Mouse (Mus musculus) heart, embryonic 16.5 days (tissue): Measurements from ENCODE around the gene Ppfibp1. TPM values are rescaled to one million over a fixed set of nuclear protein-coding genes. Genes with fewer than 3 reads are reported as not detected.

Experiments used
- ATAC-seq: fragments of 200-750 bp; cut with Nextera tagmentation; replicated peaks from 2 replicates; pipeline ENCODE4 v1.8.0; 2017; ENCODE audit warnings: moderate number of reproducible peaks; ENCODE audit not compliant: insufficient read depth, low FRiP score; ENCODE audit errors: extremely low read depth
- H3K27ac ChIP-seq: fragments of 300-500 bp; sonication (generic); 2 replicates; pipeline ENCODE4 v1.5.1; 2014; ENCODE audit warnings: mild to moderate bottlenecking, low read length, control low read depth, moderate library complexity
- H3K27me3 ChIP-seq: fragments of 300-500 bp; sonication (generic); 2 replicates; pipeline ENCODE4 v1.6.1; 2014; ENCODE audit warnings: low read length, mixed read lengths; ENCODE audit not compliant: control insufficient read depth, insufficient read depth
- H3K36me3 ChIP-seq: fragments of 300-500 bp; sonication (generic); 2 replicates; pipeline ENCODE4 v1.6.1; 2014; ENCODE audit not compliant: control insufficient read depth, insufficient read depth
- H3K4me1 ChIP-seq: fragments of 300-500 bp; sonication (generic); 2 replicates; pipeline ENCODE4 v1.6.1; 2014; ENCODE audit warnings: low read length, mixed read lengths; ENCODE audit not compliant: control insufficient read depth, insufficient read depth
- H3K4me2 ChIP-seq: fragments of 300-500 bp; sonication (generic); 2 replicates; pipeline ENCODE4 v1.6.1; 2014; ENCODE audit warnings: low read depth, mild to moderate bottlenecking, control low read depth, low read length
- H3K4me3 ChIP-seq: fragments of 300-500 bp; sonication (generic); 2 replicates; pipeline ENCODE4 v1.5.1; 2014; ENCODE audit warnings: mild to moderate bottlenecking, control low read depth, low read length
- H3K9ac ChIP-seq: fragments of 300-500 bp; sonication (generic); 2 replicates; pipeline ENCODE4 v1.6.1; 2014; ENCODE audit warnings: low read length, control low read depth
- H3K9me3 ChIP-seq: fragments of 300-500 bp; sonication (generic); replicated peaks from 2 replicates; pipeline ENCODE4 v1.6.1; 2016; ENCODE audit warnings: low read length; ENCODE audit not compliant: control insufficient read depth
- WGBS: fragments of 180-500 bp; shearing (Covaris S2); extraction: QIAGEN DNeasy Blood & Tissue Kit; methylation state at CpG from one replicate; pipeline ENCODE4 v1.1.7; 2014; 5-methylcytosine and 5-hydroxymethylcytosine counted together
- polyA plus RNA-seq: library from polyadenylated mRNA; unstranded; fragments of >200 nt; fragmentation: Nextera tagmentation; extraction: Ambion mirVana; gene quantifications from 2 replicates; pipeline ENCODE4 v1.2.1, GENCODE M21; 2015

Gene Ppfibp1
- polyA plus RNA-seq, 1 experiment from 2014 or later, result 49.8 TPM

GRCm38 (mm10) chr6:146906000-146906786, 17.9 kb downstream of the Ppfibp1 start:
- no peak overlapping the region for H3K9ac ChIP-seq
- H3K27me3 ChIP-seq, result no peaks in the 10 kb centered on the region
- H3K4me2 ChIP-seq, result no peak overlapping the region
- peaks cover 26% of the 10 kb centered on the region for H3K4me1 ChIP-seq
- ATAC-seq, result no peak
- 77% methylated on average over 3 of the region's 3 CpGs for WGBS
- H3K36me3 ChIP-seq, result no peaks in the 10 kb centered on the region
- H3K9me3 ChIP-seq, result no peaks in the 10 kb centered on the region
- no peak overlapping the region for H3K27ac ChIP-seq
- no peak overlapping the region for H3K4me3 ChIP-seq

- Histone ChIP-seq H3K4me1 (peaks cover 34% of the 10 kb centered on the region), H3K9ac (no peak overlapping the region), H3K36me3 (no peaks in the 10 kb centered on the region), H3K4me2 (no peak overlapping the region), H3K27ac (no peak overlapping the region), H3K9me3 (no peaks in the 10 kb centered on the region), H3K4me3 (no peak overlapping the region), H3K27me3 (no peaks in the 10 kb centered on the region)
- WGBS, result 54% methylated on average over 5 of the region's 5 CpGs
- no peak for ATAC-seq
These were observed 18.9 kb downstream of the Ppfibp1 start for GRCm38 (mm10) chr6:146907061-146907794.

GRCm38 (mm10) chr6:146907795-146908190, 19.5 kb downstream of the Ppfibp1 start:
- Histone ChIP-seq H3K36me3 (no peaks in the 10 kb centered on the region), H3K4me1 (peaks cover 40% of the 10 kb centered on the region), H3K9ac (no peak overlapping the region), H3K4me2 (no peak overlapping the region), H3K27ac (no peak overlapping the region), H3K9me3 (no peaks in the 10 kb centered on the region), H3K27me3 (no peaks in the 10 kb centered on the region), H3K4me3 (no peak overlapping the region)
- 82% methylated on average over 1 of the region's 1 CpGs for WGBS
- ATAC-seq, result no peak

- Histone ChIP-seq H3K4me2 (no peak overlapping the region), H3K9ac (no peak overlapping the region), H3K27ac (no peak overlapping the region), H3K27me3 (no peaks in the 10 kb centered on the region), H3K4me1 (peaks cover 50% of the 10 kb centered on the region), H3K4me3 (no peak overlapping the region), H3K36me3 (no peaks in the 10 kb centered on the region), H3K9me3 (no peaks in the 10 kb centered on the region)
- WGBS, result 36% methylated on average over 2 of the region's 2 CpGs
- ATAC-seq, result no peak
These were observed 20.5 kb downstream of the Ppfibp1 start for GRCm38 (mm10) chr6:146908801-146909200.

GRCm38 (mm10) chr6:146909725-146910489, 21.6 kb downstream of the Ppfibp1 start:
- H3K9me3 ChIP-seq, result no peaks in the 10 kb centered on the region
- H3K27ac ChIP-seq, result no peak overlapping the region
- ATAC-seq, result no peak
- H3K36me3 ChIP-seq, result no peaks in the 10 kb centered on the region
- H3K4me2 ChIP-seq, result no peak overlapping the region
- H3K4me1 ChIP-seq, result peaks cover 54% of the 10 kb centered on the region
- WGBS, result 73% methylated on average over 5 of the region's 5 CpGs
- no peak overlapping the region for H3K9ac ChIP-seq
- no peaks in the 10 kb centered on the region for H3K27me3 ChIP-seq
- no peak overlapping the region for H3K4me3 ChIP-seq

GRCm38 (mm10) chr6:146910801-146911200, 22.5 kb downstream of the Ppfibp1 start:
- H3K9ac ChIP-seq, result no peak overlapping the region
- no peaks in the 10 kb centered on the region for H3K36me3 ChIP-seq
- H3K4me3 ChIP-seq, result no peak overlapping the region
- no peaks in the 10 kb centered on the region for H3K27me3 ChIP-seq
- H3K4me1 ChIP-seq, result peaks cover 59% of the 10 kb centered on the region
- H3K4me2 ChIP-seq, result no peak overlapping the region
- WGBS, result 69% methylated on average over 2 of the region's 2 CpGs
- ATAC-seq, result no peak
- H3K9me3 ChIP-seq, result no peaks in the 10 kb centered on the region
- H3K27ac ChIP-seq, result no peak overlapping the region

GRCm38 (mm10) chr6:146912835-146913488, 24.7 kb downstream of the Ppfibp1 start:
- H3K4me1 ChIP-seq, result peaks cover 52% of the 10 kb centered on the region
- H3K27me3 ChIP-seq, result no peaks in the 10 kb centered on the region
- peak; percentile 64 for ATAC-seq
- 12% methylated on average over 3 of the region's 3 CpGs for WGBS
- H3K9me3 ChIP-seq, result no peaks in the 10 kb centered on the region
- H3K4me3 ChIP-seq, result no peak overlapping the region
- no peak overlapping the region for H3K9ac ChIP-seq
- H3K27ac ChIP-seq, result peak overlapping the region; percentile 66
- H3K36me3 ChIP-seq, result no peaks in the 10 kb centered on the region
- H3K4me2 ChIP-seq, result no peak overlapping the region

- no peaks in the 10 kb centered on the region for H3K9me3 ChIP-seq
- H3K27ac ChIP-seq, result peak overlapping the region; percentile 66
- no peak overlapping the region for H3K9ac ChIP-seq
- no peaks in the 10 kb centered on the region for H3K27me3 ChIP-seq
- H3K4me2 ChIP-seq, result no peak overlapping the region
- no peak overlapping the region for H3K4me3 ChIP-seq
- no peaks in the 10 kb centered on the region for H3K36me3 ChIP-seq
- WGBS, result 34% methylated on average over 4 of the region's 4 CpGs
- no peak for ATAC-seq
- H3K4me1 ChIP-seq, result peaks cover 54% of the 10 kb centered on the region
These were observed 25.4 kb downstream of the Ppfibp1 start for GRCm38 (mm10) chr6:146913489-146914198.
